Mouse (Mus musculus): ENCODE results near the gene Dpp8. TPM values are rescaled to one million over a fixed set of nuclear protein-coding genes. Genes with fewer than 3 reads are reported as not detected.

Dpp8 gene
- polyA plus RNA-seq, 1 experiment from 2014 or later = 37.3 TPM

- Histone ChIP-seq H3K9ac (no peak overlapping the region), H3K4me2 (peak overlapping the region; percentile 31; the same call in 1 of the 2 replicates), H3K4me3 (replicated peaks) (peak overlapping the region; percentile 6; the same call in 1 of the 2 replicates), H3K9me3 (replicated peaks) (no peaks in the 10 kb centered on the region), H3K4me1 (peaks cover 12% of the 10 kb centered on the region), H3K36me3 (peaks cover 11% of the 10 kb centered on the region; the same call in 1 of the 2 replicates), H3K27ac (no peak overlapping the region), H3K27me3 (peaks cover 42% of the 10 kb centered on the region)
- no peak for ATAC-seq (replicated peaks; ENCODE audit: low FRiP score)
- WGBS = 20% methylated on average over 18 of the region's 18 CpGs
Measured at GRCm38 (mm10) chr9:65122545-65122944, 90.3 kb downstream of the Dpp8 start.

- Histone ChIP-seq H3K27me3 (peaks cover 42% of the 10 kb centered on the region), H3K9me3 (replicated peaks) (no peaks in the 10 kb centered on the region), H3K4me3 (replicated peaks) (peak overlapping the region; percentile 48), H3K4me1 (peaks cover 21% of the 10 kb centered on the region), H3K27ac (no peak overlapping the region), H3K4me2 (peak overlapping the region; percentile 95), H3K36me3 (peaks cover 10% of the 10 kb centered on the region; the same call in 1 of the 2 replicates), H3K9ac (peak overlapping the region; percentile 53)
- 5% methylated on average over 48 of the region's 48 CpGs for WGBS
- peak; percentile 50; the same call in 1 of the 2 replicates for ATAC-seq (replicated peaks; ENCODE audit: low FRiP score)
Measured at GRCm38 (mm10) chr9:65123552-65124168, 91.4 kb downstream of the Dpp8 start.

- H3K9ac ChIP-seq = no peak overlapping the region
- H3K27me3 ChIP-seq = peaks cover 36% of the 10 kb centered on the region
- peak overlapping the region; percentile 8 for H3K4me3 ChIP-seq (replicated peaks)
- H3K4me2 ChIP-seq = peak overlapping the region; percentile 48
- H3K36me3 ChIP-seq = peaks cover 7% of the 10 kb centered on the region; the same call in 1 of the 2 replicates
- H3K27ac ChIP-seq = no peak overlapping the region
- 15% methylated on average over 25 of the region's 25 CpGs for WGBS
- H3K4me1 ChIP-seq = peaks cover 17% of the 10 kb centered on the region
- ATAC-seq (replicated peaks; ENCODE audit: low FRiP score) = no peak
- H3K9me3 ChIP-seq (replicated peaks) = no peaks in the 10 kb centered on the region
Measured at GRCm38 (mm10) chr9:65128123-65128815, 96.1 kb downstream of the Dpp8 start.

GRCm38 (mm10) chr9:65131717-65132116 lies 99.5 kb downstream of the Dpp8 start:
- peaks cover 7% of the 10 kb centered on the region for H3K36me3 ChIP-seq
- WGBS = 72% methylated on average over 5 of the region's 5 CpGs

More at GRCm38 (mm10) chr9:65131717-65132116, 99.5 kb downstream of the Dpp8 start:
- peaks cover 15% of the 10 kb centered on the region for H3K4me1 ChIP-seq
- no peak overlapping the region for H3K27ac ChIP-seq
- H3K4me2 ChIP-seq = no peak overlapping the region
- peaks cover 39% of the 10 kb centered on the region for H3K27me3 ChIP-seq
- ATAC-seq (replicated peaks; ENCODE audit: low FRiP score) = no peak
- H3K4me3 ChIP-seq (replicated peaks) = no peak overlapping the region
- H3K9ac ChIP-seq = no peak overlapping the region
- H3K9me3 ChIP-seq (replicated peaks) = no peaks in the 10 kb centered on the region

Other genes with a start within 250 kb of the Dpp8 start
- gene Dennd4a, start 221.1 kb upstream of the Dpp8 start, polyA plus RNA-seq (2015; fragmentation: Nextera tagmentation; extraction: Ambion mirVana) = 6.0 and 7.6 TPM in 2 replicates
- gene Slc24a1, start 80.8 kb upstream of the Dpp8 start, polyA plus RNA-seq (2015; fragmentation: Nextera tagmentation; extraction: Ambion mirVana) = 0.03 and 0.06 TPM in 2 replicates
- gene Ints14, start 71.5 kb upstream of the Dpp8 start, polyA plus RNA-seq (2015; fragmentation: Nextera tagmentation; extraction: Ambion mirVana) = 57.7 and 59.7 TPM in 2 replicates
- 85.2 and 88.5 TPM in 2 replicates for gene Hacd3, start 10.7 kb upstream of the Dpp8 start, polyA plus RNA-seq (2015; fragmentation: Nextera tagmentation; extraction: Ambion mirVana)
- gene Igdcc4, start 69.1 kb downstream of the Dpp8 start, polyA plus RNA-seq (2015; fragmentation: Nextera tagmentation; extraction: Ambion mirVana) = 11.8 and 13.5 TPM in 2 replicates
- gene Igdcc3, start 108.8 kb downstream of the Dpp8 start, polyA plus RNA-seq (2015; fragmentation: Nextera tagmentation; extraction: Ambion mirVana) = 3.5 and 4.2 TPM in 2 replicates
- gene Parp16, start 162.9 kb downstream of the Dpp8 start, polyA plus RNA-seq (2015; fragmentation: Nextera tagmentation; extraction: Ambion mirVana) = 7.9 and 8.1 TPM in 2 replicates
- 0.66 and 1.1 TPM in 2 replicates for gene Cilp, start 232.8 kb downstream of the Dpp8 start, polyA plus RNA-seq (2015; fragmentation: Nextera tagmentation; extraction: Ambion mirVana)